Mouse (Mus musculus): ENCODE measurements at regions not wholly inside any gene's neighbourhood (a gene's known extent, or its start where the extent isn't known, plus 50 kb on each side); places are given as distances from the start of the nearest gene placed in this dataset.

GRCm38 (mm10) chr7:37908618-37909130 lies 114.7 kb downstream of the Uri1 start:
- DNase-seq (ENCODE audit: low read depth) = no peak

- peak; percentile 11 for DNase-seq (ENCODE audit: low read depth)
Observed at GRCm38 (mm10) chr7:37893885-37894284, 120.4 kb upstream of the Zfp536 start.

GRCm38 (mm10) chr7:37874382-37874781 lies 100.9 kb upstream of the Zfp536 start:
- no peak for DNase-seq (ENCODE audit: low read depth)

GRCm38 (mm10) chr7:37870956-37871355 lies 97.5 kb upstream of the Zfp536 start:
- no peak for DNase-seq (ENCODE audit: low read depth)

- no peak for DNase-seq (ENCODE audit: low read depth)
Observed at GRCm38 (mm10) chr7:37866468-37866867, 93.0 kb upstream of the Zfp536 start.

- no peak for DNase-seq (ENCODE audit: low read depth)
Observed at GRCm38 (mm10) chr7:37851471-37851870, 78.0 kb upstream of the Zfp536 start.

- no peak for DNase-seq (ENCODE audit: low read depth)
Observed at GRCm38 (mm10) chr7:37845201-37845600, 71.8 kb upstream of the Zfp536 start.

- no peak for DNase-seq (ENCODE audit: low read depth)
Observed at GRCm38 (mm10) chr7:37842000-37842513, 68.6 kb upstream of the Zfp536 start.

GRCm38 (mm10) chr7:37841549-37841948 lies 68.1 kb upstream of the Zfp536 start:
- no peak for DNase-seq (ENCODE audit: low read depth)

GRCm38 (mm10) chr7:37837883-37838282 lies 64.4 kb upstream of the Zfp536 start:
- no peak for DNase-seq (ENCODE audit: low read depth)

GRCm38 (mm10) chr7:37837372-37837771 lies 63.9 kb upstream of the Zfp536 start:
- no peak for DNase-seq (ENCODE audit: low read depth)

- DNase-seq (ENCODE audit: low read depth) = no peak
Observed at GRCm38 (mm10) chr7:37833420-37833819, 60.0 kb upstream of the Zfp536 start.

GRCm38 (mm10) chr7:37832322-37832721 lies 58.9 kb upstream of the Zfp536 start:
- DNase-seq (ENCODE audit: low read depth) = no peak

GRCm38 (mm10) chr7:37825766-37826165 lies 52.3 kb upstream of the Zfp536 start:
- DNase-seq (ENCODE audit: low read depth) = no peak
